Mouse (Mus musculus) megakaryocyte-erythroid progenitor cell, adult 5-6 weeks (primary cell): ENCODE measurements around the gene Ccdc13. TPM values are rescaled to one million over a fixed set of nuclear protein-coding genes. Genes with fewer than 3 reads are reported as not detected.

Experiments
- ATAC-seq: replicated peaks from 2 replicates; pipeline ENCODE4 v1.8.0; 2016; ENCODE audit warnings: mild to moderate bottlenecking, inconsistent platforms; ENCODE audit not compliant: severe bottlenecking, poor library complexity, low FRiP score, low TSS enrichment
- total RNA-seq, 2 experiments: library from RNA; stranded (forward) in 1 of 2; stranded (reverse) in 1 of 2; fragments of 200-1000, 215-1000 nt in 1 of 2; fragments of >200 nt in 1 of 2; fragmentation: Nextera tagmentation in 1 of 2; gene quantifications; 2 replicates each; pipeline ENCODE4 v1.2.3; 2014 to 2017

Ccdc13 gene
- total RNA-seq (2014; fragmentation: Nextera tagmentation) (not detected in 2 replicates), total RNA-seq (2017) (not detected in 2 replicates)

- ATAC-seq: peak; percentile 62
Observed at GRCm38 (mm10) chr9:121838829-121839621, at the start of gene Ccdc13. Gene Ccdc13 (minus strand): TSS chr9:121839461.

- peak; percentile 73 for ATAC-seq
Observed at GRCm38 (mm10) chr9:121882015-121882457, 42.8 kb upstream of the Ccdc13 start.

- peak; percentile 58; the same call in 1 of the 2 replicates for ATAC-seq
Observed at GRCm38 (mm10) chr9:121881301-121881700, 42.0 kb upstream of the Ccdc13 start.

DNA sequence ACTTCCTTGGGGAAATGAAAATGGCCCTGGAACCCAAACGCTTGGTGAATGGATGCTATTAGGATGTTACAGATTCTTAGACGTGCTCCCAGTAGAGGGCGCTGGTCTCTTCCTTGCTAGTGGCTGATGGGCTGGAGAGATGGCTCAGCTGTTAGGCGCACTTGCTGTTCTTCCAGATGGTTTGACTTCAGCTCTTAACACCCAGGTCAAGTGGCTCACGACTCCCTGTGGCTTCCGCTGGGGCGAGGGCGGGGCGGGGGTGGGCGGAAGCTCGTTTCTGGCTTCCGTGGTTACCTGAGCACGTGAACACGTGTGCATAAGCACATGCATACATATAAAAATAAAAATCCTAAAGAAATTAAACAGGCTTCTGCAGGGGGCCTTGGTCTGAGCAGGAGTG, 41.6 kb upstream of the Ccdc13 start:
- ATAC-seq: peak; percentile 80

- no peak for ATAC-seq
Observed at GRCm38 (mm10) chr9:121877052-121877740, 37.9 kb upstream of the Ccdc13 start.

- ATAC-seq: peak; percentile 68
Observed at GRCm38 (mm10) chr9:121873578-121873977, 34.3 kb upstream of the Ccdc13 start.

DNA sequence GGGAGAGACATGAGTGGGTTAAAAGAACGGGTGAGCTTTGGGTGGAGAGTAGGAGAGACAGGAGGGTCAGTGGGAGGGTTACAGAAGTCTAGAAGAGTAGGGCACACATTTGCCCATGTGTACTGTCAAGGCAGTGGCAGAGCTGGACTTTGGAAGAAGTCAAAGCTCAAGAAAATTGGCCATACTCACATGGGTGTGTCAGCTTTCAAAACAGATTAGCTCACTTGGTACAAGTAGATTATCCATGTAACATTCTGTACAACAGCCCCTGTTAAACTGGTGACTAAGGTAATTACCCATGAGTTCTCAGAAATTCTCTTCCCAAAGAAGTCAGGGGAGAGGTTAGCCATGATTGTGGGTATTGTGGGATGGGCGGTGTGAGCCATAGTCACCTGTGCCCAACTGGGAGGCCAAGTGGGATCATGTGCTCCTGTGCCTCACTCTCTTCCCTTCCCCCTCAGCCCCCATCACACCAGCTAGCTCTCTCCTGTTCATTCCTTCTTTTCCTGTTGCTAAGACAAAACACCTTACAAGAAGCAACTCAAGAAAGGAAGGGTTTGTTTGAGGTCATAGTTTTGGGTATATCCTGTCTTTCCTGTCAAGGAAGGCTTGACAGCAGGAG, 32.9 kb upstream of the Ccdc13 start:
- ATAC-seq: no peak

- no peak for ATAC-seq
Observed at GRCm38 (mm10) chr9:121869973-121870515, 30.8 kb upstream of the Ccdc13 start.

DNA sequence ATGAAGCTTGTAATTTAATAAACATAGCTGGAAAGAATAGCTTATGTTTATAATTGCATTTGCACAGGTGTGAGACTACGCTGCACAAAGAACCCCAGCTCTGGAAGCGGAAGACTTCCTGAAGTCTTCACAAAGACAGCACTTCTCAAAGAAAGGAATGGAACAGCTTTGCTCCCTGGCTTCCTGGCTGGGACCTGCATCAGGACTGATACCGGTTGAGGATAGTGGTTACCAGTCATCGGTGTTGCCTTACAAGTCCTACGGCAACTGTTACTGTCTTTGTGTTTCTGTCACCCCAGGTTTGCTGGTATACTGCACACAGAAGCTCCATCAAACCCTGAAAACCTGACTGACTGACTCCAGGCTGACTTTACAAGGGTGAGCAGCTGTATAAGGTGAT, 30.2 kb upstream of the Ccdc13 start:
- ATAC-seq: no peak

DNA sequence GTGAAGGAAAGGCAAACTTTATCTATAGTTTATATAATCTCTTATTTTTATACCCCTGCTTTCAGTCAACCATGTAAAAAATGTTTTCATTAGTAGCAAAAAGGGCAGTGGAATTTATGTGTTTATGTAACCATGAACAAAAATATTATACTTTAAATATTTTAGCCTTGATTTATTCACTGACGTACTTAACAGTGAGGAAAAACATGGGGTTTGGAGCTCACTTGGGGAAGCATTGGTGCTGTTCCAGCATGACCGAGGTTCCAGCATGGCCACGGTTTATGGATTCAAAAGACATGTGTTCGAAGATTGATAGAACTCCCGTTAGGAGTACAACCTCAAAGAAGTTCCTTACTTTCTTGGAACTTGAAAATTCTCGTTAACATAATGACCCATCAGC, 29.0 kb upstream of the Ccdc13 start:
- no peak for ATAC-seq

- no peak for ATAC-seq
Observed at GRCm38 (mm10) chr9:121867632-121868031, 28.4 kb upstream of the Ccdc13 start.

DNA sequence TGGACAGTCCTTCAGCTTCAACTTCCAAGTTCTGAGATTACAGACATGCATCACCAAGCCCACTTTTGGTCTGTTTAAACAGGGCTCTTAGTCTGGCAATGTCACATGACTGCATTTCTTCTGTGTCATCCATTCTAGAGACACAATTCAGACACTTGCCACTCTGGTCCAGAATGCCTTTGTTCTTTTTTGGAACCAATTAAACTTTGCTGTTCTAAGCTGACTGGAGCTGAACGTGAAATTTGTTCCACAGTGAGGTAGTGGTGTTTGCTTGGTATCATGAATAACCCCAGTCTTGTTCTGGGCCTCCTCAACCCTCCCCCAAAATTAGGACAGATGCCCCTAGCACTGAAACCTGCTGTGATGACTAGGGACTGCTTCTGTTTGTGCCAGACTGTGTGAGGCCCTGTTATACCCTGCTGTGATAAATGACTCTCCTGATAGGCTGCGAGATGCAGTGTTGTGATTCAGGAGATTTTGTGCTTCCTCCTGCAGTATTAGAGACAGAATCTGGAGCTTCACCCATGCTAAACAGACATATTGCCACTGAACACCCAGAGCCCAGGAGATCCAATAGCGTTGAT, 26.3 kb upstream of the Ccdc13 start:
- no peak for ATAC-seq

GRCm38 (mm10) chr9:121864837-121865236, 25.6 kb upstream of the Ccdc13 start:
- no peak for ATAC-seq

DNA sequence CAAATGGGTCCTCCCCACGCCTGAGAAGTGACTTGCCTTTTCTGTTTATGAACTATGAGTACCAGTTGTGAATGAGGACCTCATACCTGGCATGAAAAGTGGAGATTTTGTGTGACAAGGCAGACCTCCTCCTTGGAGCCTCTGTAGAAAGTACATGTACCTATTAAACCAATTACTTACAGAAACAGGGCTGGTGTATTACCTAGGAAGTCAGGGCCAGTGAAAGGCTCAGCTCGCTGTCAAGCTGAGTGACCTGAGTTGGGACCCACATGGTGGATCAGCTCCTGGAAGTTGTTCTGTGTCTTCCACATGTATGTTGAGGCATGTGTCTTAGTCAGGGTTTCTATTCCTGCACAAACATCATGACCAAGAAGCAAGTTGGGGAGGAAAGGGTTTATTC, 21.7 kb upstream of the Ccdc13 start:
- ATAC-seq: no peak

DNA sequence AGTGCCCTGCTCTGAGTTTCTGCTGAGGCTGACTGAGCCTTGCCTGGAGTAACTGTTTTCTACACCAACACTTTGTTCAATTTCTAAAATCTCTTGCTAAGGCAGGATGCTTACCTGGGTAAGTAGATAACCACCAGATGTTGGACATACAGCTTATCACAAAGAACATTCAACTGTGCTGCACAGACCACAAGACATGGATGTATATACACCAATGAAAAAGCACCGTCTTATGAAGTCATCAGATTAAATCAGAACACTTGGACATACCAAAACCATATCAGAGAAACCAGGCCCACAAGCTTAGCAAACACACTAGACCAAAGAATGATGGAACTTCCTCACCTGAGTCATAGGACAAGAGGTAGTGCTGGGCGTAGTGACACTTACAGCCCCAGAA, 20.1 kb upstream of the Ccdc13 start:
- ATAC-seq: no peak

DNA sequence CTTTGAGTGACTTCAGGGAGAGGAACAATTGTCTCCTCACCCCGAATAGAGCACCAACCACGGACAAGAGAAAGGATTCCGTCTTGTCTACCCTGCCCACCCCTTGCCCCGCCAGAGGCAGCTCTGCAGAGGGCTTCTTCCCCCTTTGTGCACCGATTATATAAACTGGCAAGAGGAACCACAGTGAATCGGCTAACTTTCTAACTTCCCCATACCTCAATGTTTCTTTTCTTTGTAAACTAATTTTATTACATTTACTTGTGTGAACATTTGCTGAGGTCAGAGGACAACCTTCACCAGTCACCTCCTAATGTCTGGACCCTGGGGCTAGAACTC, 18.9 kb upstream of the Ccdc13 start, which contains the start of gene Higd1a:
TSS of gene Higd1a (minus strand) at position 210 of the 336 bp plus-strand sequence.
- ATAC-seq: no peak

DNA sequence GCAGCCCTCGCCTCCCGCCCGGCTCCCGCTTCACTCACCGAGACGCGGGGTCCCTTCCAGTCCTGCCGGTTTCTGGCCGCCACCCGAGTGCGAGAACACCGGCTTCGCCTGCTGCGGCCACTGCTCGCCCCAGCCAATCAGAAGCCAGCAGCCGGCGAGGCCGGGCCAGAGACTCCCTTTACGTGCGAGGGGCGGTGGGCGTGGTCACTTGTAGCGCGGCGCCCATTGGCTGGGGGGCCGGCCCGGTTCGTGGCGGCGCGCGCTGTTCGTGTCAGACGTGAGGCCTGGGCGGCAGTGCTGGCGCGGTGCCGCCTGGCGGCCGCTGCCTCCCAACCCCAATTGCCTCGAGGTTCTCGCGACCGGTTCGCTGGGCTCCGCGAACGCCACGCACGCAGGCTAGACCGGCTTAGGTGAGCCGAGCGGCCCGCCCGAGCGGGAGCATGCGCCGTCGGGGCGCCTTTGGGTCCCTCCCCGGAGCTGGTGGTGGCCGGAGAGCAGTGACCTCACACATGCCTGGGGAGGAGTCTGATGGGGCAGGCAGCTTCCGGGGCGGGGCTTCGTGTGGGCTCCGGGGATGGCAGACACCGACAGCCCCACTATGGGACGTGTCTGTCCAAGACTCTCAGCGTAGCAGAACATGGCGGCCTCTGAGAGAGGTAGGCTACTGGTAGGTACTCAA, 18.4 kb upstream of the Ccdc13 start:
- peak; percentile 94 for ATAC-seq

GRCm38 (mm10) chr9:121856649-121857416, 17.6 kb upstream of the Ccdc13 start:
- ATAC-seq: peak; percentile 35
